Mouse (Mus musculus) bone marrow macrophage, adult 2 months (primary cell): ENCODE results near the gene Traf1. TPM values are rescaled to one million over a fixed set of nuclear protein-coding genes. Genes with fewer than 3 reads are reported as not detected.

Source experiments
- H3K27ac ChIP-seq: 2 replicates; pipeline ENCODE4 v1.5.1; 2012; ENCODE audit warnings: low read depth, low read length; ENCODE audit not compliant: insufficient read depth
- H3K4me1 ChIP-seq: 2 replicates; pipeline ENCODE4 v1.6.1; 2012; ENCODE audit warnings: low read length; ENCODE audit not compliant: control insufficient read depth, insufficient read depth
- H3K4me3 ChIP-seq: 2 replicates; pipeline ENCODE4 v1.5.1; 2012; ENCODE audit warnings: mild to moderate bottlenecking, low read length, moderate library complexity; ENCODE audit not compliant: insufficient read depth
- CTCF ChIP-seq: IDR thresholded peaks from 2 replicates; pipeline ENCODE4 v1.5.1; 2012; ENCODE audit warnings: low read depth, mild to moderate bottlenecking, low read length, moderate library complexity
- POLR2A ChIP-seq: IDR thresholded peaks from 2 replicates; pipeline ENCODE4 v1.6.1; 2012; ENCODE audit warnings: mild to moderate bottlenecking, low read depth, low read length, borderline replicate concordance
- polyA plus RNA-seq: library from polyadenylated mRNA; stranded (reverse); fragments of >200 nt; gene quantifications from 2 replicates; pipeline ENCODE4 v1.2.4, GENCODE M21; 2012; ENCODE audit not compliant: missing spikeins, insufficient read depth, insufficient read length

Gene Traf1
- polyA plus RNA-seq, 1 experiment: 28.0 TPM

DNA sequence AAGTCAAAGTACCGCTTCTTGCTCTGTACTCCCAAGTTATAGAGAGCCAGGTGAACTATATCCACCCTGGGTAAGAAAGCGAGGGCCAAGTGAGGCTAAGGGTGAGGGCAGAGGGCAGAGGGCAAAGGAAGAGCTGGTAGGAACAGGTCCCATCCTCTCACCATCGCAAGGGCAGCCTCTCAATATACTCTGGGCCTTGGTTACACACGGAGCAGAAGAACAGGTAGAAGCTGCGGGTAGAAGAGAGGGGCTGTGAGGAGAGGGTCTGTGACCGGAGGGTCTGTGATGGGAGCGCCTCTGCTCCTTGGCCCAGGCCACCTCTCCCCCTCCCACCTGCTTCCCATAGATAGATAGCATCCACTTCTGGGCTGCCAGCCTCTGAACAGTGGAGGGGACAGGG, 58.4 kb downstream of the Traf1 start:
- Histone ChIP-seq H3K27ac (no peak overlapping the region), H3K4me1 (peaks cover 17% of the 10 kb centered on the region)
- TF ChIP-seq POLR2A (no peak), CTCF (no peak)

GRCm38 (mm10) chr2:34902731-34903130, 58.8 kb downstream of the Traf1 start:
- TF ChIP-seq POLR2A (no peak), CTCF (no peak)
- H3K4me1 ChIP-seq: peaks cover 17% of the 10 kb centered on the region
- no peak overlapping the region for H3K27ac ChIP-seq
- H3K4me3 ChIP-seq: no peak overlapping the region

More for the DNA sequence above, 58.4 kb downstream of the Traf1 start:
- no peak overlapping the region for H3K4me3 ChIP-seq

- Histone ChIP-seq H3K4me1 (peaks cover 12% of the 10 kb centered on the region), H3K27ac (no peak overlapping the region), H3K4me3 (no peak overlapping the region)
- no peak for TF ChIP-seq CTCF
- TF ChIP-seq POLR2A: no peak
These were observed 59.8 kb downstream of the Traf1 start for GRCm38 (mm10) chr2:34901726-34902125.

DNA sequence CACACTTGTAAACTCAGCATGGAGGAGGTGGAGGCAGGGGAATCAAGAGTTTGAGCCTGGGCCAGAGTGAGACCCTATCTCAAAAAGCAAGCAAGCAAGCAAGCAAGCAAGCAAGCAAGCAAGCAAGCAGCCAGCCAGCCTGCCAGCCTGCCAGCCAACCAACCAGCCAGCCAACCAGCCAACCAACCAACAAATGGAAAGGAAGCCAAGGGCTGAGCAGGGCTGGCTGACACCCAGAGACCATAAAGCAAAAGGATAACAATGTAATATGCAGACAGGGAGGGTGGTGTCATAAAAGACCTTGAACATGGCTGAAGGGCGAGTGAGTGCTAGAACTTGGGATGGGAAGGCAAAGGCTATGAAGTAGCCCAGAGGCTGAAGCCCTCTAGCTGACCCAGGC, 61.2 kb downstream of the Traf1 start:
- TF ChIP-seq POLR2A: no peak
- no peak for TF ChIP-seq CTCF
- Histone ChIP-seq H3K4me3 (no peak overlapping the region), H3K27ac (no peak overlapping the region), H3K4me1 (peaks cover 6% of the 10 kb centered on the region)

GRCm38 (mm10) chr2:34899682-34900081, 61.9 kb downstream of the Traf1 start:
- H3K27ac ChIP-seq: no peak overlapping the region
- peaks cover 6% of the 10 kb centered on the region for H3K4me1 ChIP-seq
- no peak overlapping the region for H3K4me3 ChIP-seq
- TF ChIP-seq CTCF (no peak), POLR2A (no peak)

GRCm38 (mm10) chr2:34897820-34898219, 63.8 kb downstream of the Traf1 start:
- no peak overlapping the region for H3K27ac ChIP-seq
- no peaks in the 10 kb centered on the region for H3K4me1 ChIP-seq
- TF ChIP-seq CTCF: peak; percentile 64
- TF ChIP-seq POLR2A: no peak
- H3K4me3 ChIP-seq: no peak overlapping the region

GRCm38 (mm10) chr2:34896821-34897460, 64.6 kb downstream of the Traf1 start:
- no peak overlapping the region for H3K27ac ChIP-seq
- H3K4me1 ChIP-seq: no peaks in the 10 kb centered on the region
- TF ChIP-seq POLR2A (no peak), CTCF (no peak)
- no peak overlapping the region for H3K4me3 ChIP-seq

DNA sequence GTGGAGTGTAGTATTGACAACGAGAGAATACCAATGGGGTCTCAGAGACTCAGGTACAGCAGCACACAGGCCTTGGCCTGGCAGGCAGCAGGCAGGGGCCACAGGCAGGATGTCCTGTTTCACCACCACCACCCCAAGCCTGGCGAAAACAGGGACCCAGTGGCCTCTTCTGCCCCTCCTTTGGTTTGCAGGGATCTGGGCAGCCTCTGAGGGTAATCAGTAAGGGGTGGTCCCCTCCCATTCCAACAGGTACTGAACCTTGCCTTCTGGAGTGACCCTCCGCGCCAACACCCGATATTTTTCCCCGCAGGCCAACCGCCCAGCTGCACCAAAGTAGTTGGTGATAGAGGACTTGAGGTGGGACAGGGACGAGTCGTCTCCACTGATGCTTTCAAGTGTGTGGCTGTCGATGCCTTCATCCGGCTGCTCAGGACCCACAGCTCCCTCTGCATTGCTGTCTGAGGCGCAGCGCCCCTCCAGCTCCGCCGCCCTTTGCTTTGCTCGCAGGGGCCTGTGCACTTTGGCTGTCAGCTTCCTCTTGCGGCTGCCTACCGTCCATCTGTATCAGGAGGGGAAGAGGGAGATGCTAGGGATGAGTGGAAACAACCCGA, 66.0 kb downstream of the Traf1 start:
- H3K27ac ChIP-seq: no peak overlapping the region
- no peak overlapping the region for H3K4me3 ChIP-seq
- no peaks in the 10 kb centered on the region for H3K4me1 ChIP-seq
- TF ChIP-seq CTCF (no peak), POLR2A (no peak)

DNA sequence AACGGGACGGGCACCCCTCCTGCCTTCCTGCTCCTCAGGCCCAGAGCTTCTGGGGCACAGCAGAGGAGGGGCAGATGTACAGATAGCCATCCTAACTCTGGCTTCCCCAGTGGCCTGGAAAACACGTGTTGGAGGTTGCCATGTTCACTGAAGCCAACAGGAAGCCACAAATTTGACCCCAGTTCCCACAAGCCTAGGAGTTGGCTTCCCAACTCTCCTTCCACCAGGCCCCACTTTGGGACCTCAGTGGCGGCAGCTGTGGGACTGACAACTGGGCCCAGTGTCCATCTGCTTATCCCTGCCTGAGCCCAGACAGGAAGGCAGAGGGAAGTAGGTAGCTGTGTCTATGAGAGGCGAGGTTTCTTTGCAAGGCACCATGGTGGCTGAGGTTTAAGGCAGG, 67.6 kb downstream of the Traf1 start:
- Histone ChIP-seq H3K4me1 (no peaks in the 10 kb centered on the region), H3K4me3 (no peak overlapping the region), H3K27ac (no peak overlapping the region)
- no peak for TF ChIP-seq POLR2A

Other genes starting within 250 kb of the Traf1 start
- 90.8 and 98.7 TPM in 2 replicates for gene Gapvd1, start 206.5 kb downstream of the Traf1 start, polyA plus RNA-seq
- 319 and 328 TPM in 2 replicates for gene Hspa5, start 189.8 kb downstream of the Traf1 start, polyA plus RNA-seq
- gene Rabepk, start 161.9 kb downstream of the Traf1 start, polyA plus RNA-seq: 10.2 and 10.6 TPM in 2 replicates
- gene Fbxw2, start 135.5 kb downstream of the Traf1 start, polyA plus RNA-seq: 53.3 and 56.3 TPM in 2 replicates
- gene Gm34653, start 128.8 kb downstream of the Traf1 start, polyA plus RNA-seq: not detected in 2 replicates
- gene Cutal, start 87.4 kb downstream of the Traf1 start, polyA plus RNA-seq: not detected in 2 replicates
- 34.5 and 37.8 TPM in 2 replicates for gene Psmd5, start 86.8 kb downstream of the Traf1 start, polyA plus RNA-seq
- 9.9 and 13.4 TPM in 2 replicates for gene Phf19, start 47.7 kb downstream of the Traf1 start, polyA plus RNA-seq
- not detected in 2 replicates for gene Hc, start 99.7 kb upstream of the Traf1 start, polyA plus RNA-seq
- gene AI182371, start 139.8 kb upstream of the Traf1 start, polyA plus RNA-seq: 1.2 TPM in 2 replicates
- 45.2 and 46.0 TPM in 2 replicates for gene Cntrl, start 147.7 kb upstream of the Traf1 start, polyA plus RNA-seq
- gene Rab14, start 239.3 kb upstream of the Traf1 start, polyA plus RNA-seq: 259 and 260 TPM in 2 replicates